Mouse (Mus musculus) thymus, postnatal 14 days (tissue): Measurements from ENCODE around the gene Phykpl.
A peak's percentile ranks its signal among the peaks of the same experiment; 100 is the strongest.
"Not testable (repeated sequence)": the region's sequence is repeated elsewhere in the genome, so short reads cannot be mapped to it uniquely, and the experiment has no call there.

ENCODE experiments used
- DNase-seq: peaks from one replicate; pipeline ENCODE4 v3.0.0; 2021

The Phykpl gene

GRCm38 (mm10) chr11:51587059-51587458 lies 2.5 kb downstream of the Phykpl start:
- no peak for DNase-seq

DNA sequence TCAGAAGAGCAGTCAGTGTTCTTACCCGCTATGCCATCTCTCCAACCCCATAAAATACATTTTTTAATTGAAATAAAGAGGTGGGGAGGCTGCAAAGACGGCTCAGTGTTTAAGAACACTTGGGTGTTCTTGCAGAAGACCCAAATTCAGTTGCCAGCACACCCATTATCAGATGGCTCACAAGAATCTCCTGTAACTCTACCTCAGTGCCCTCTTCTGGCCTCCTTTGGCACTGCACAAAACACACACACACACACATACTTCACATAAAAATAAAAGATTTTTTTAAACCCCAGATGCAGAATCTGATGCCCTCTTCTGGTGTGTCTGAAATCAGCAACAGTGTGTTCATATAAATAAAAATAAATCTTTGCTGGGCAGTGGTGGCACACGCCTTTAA lies 4.3 kb downstream of the Phykpl start:
- no peak for DNase-seq

GRCm38 (mm10) chr11:51590002-51590401 lies 5.4 kb downstream of the Phykpl start:
- DNase-seq = no peak

GRCm38 (mm10) chr11:51591168-51591567 lies 6.6 kb downstream of the Phykpl start:
- no peak for DNase-seq

GRCm38 (mm10) chr11:51591915-51592314 lies 7.4 kb downstream of the Phykpl start:
- no peak for DNase-seq

- no peak for DNase-seq
These were observed 8.8 kb downstream of the Phykpl start for GRCm38 (mm10) chr11:51593368-51593767.

GRCm38 (mm10) chr11:51593849-51594248 lies 9.3 kb downstream of the Phykpl start:
- no peak for DNase-seq

- DNase-seq = no peak
These were observed 10.3 kb downstream of the Phykpl start for GRCm38 (mm10) chr11:51594715-51595350.

GRCm38 (mm10) chr11:51595459-51596083 lies 11.0 kb downstream of the Phykpl start:
- DNase-seq = no peak

GRCm38 (mm10) chr11:51597553-51597952 lies 13.0 kb downstream of the Phykpl start:
- DNase-seq = no peak

- no peak for DNase-seq
These were observed 17.7 kb downstream of the Phykpl start for GRCm38 (mm10) chr11:51602253-51602652.

DNA sequence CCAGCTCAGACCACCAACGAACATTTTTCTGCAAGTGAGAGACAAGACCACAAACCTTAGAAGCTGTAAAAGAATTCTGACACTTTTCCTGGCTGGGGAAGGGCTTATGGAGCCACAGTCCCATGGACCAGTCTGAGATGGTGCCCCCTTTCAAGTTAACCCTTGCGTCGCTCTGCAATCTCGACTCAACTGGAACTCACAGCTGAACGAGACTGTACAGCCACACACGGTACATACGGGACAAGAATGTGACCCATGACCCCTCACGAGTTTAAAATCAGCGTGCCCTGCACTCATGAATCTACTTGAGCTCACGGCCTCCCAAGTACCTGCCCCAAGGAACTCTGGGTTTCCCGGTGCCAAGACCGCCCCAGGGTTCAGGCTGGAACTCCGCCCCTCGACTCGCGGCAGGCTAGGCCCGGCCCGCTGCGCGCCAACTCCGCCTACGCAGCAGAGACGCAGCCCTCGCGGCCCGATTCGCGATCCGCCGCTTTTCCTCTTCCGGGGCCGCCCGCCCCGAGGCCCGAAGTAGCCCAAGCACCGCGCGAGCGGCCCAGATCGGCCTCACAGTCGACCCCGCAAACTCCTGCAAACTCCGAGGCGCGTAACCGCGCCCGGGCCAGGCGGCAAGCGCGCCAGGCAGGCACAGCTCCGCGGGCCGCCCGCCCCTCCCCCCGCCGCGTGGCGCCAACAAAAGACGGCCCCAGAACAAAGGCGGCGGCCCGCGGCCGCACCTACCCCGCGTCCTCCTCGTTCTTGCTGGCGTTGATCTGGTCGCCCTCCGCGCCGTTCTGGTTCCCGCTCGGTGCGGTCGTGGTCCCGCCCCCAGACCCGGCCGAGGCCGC lies 21.3 kb downstream of the Phykpl start:
- DNase-seq = peak; percentile 91

- peak; percentile 97 for DNase-seq
These were observed 22.0 kb downstream of the Phykpl start, which contains the start of gene Hnrnpab for GRCm38 (mm10) chr11:51606447-51607095. Gene Hnrnpab (minus strand): TSS chr11:51606847.

GRCm38 (mm10) chr11:51607096-51607738 lies 22.7 kb downstream of the Phykpl start:
- no peak for DNase-seq

- peak; percentile 47 for DNase-seq
These were observed 24.8 kb downstream of the Phykpl start for GRCm38 (mm10) chr11:51609266-51609909.

- DNase-seq = not testable (repeated sequence)
These were observed 25.4 kb downstream of the Phykpl start for GRCm38 (mm10) chr11:51609940-51610339.

GRCm38 (mm10) chr11:51614256-51614655 lies 29.7 kb downstream of the Phykpl start:
- DNase-seq = no peak

DNA sequence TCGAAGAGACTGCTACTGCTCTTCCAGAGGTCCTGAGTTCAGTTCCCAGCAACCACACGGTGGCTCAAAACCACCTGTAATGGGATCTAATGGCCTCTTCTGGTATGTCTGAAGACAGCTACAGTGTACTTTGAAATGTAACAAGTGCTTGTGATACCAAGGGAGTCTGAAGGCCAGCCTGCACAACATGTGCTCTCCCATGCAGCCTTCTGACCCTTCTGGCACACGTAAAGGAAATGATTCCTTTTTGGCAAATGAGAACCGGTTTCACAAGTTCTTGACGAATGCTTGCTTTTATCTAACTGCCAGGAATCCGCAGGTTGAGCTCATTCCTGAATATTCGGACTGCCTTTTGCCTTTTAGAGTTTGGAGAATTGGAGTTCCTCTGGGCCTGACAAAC lies 30.6 kb downstream of the Phykpl start:
- DNase-seq = no peak

- DNase-seq = peak; percentile 75
These were observed 31.0 kb downstream of the Phykpl start for GRCm38 (mm10) chr11:51615601-51616000.

- not testable (repeated sequence) for DNase-seq
These were observed 31.6 kb downstream of the Phykpl start for GRCm38 (mm10) chr11:51616113-51616512.

DNA sequence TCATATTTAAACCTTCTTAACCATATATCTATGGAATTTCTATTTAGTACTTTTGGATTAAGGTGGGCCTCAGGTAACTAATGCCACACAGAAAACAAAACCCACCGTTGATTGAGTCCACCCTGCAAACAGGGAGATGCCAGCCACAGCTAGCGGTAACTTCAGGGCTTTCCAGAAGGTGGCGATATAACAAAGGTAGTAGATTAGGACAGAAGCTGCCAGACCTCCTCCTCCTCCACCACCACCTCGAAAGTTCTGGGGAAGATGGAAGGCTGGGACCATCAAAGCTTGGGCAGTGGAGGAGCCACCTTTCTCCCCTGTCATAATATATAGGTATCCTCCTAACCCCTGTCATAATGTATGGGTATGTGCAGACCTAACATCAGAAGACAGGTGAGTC lies 33.1 kb downstream of the Phykpl start:
- peak; percentile 85 for DNase-seq

- DNase-seq = no peak
These were observed 34.4 kb downstream of the Phykpl start for GRCm38 (mm10) chr11:51618894-51619408.
